ENCODE assay signal across 9 mouse cellular contexts in the genomic region with DNA sequence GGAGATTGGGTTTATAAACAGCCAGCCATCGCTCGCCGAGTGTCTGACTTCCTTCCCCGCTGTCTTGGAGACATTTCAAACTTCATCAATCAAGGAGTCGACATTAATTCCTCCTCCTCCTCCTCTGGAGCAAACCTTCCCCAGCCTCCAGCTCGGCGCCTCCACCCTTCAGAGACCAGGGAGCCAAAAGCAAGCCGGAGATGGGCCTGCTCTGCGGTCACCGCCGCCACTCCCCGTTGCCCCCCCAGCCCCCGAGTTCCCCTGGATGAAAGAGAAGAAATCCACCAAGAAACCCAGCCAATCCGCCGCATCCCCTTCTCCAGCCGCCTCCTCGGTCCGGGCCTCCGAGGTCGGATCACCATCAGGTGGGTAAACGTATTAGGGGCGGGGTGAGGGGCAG. TPM values are rescaled to one million over a fixed set of nuclear protein-coding genes. Genes with fewer than 3 reads are reported as not detected.
DNase-seq lines count a peak whose midpoint lies in the region; ATAC-seq and TF ChIP-seq lines count a peak whose summit lies in the region.
"Had no signal": no experiment of that assay in that cellular context is flagged by ENCODE, and none has a peak within 500 bp of the region (broad histone marks: within the 10 kb centered on the region; RNA-seq: fewer than 3 reads in every experiment).

No protein-coding gene starts in this region.

- H3K9me3 ChIP-seq in heart, embryonic 15.5 days (replicated peaks), result no peaks in the 10 kb centered on the region

- H3K27me3 ChIP-seq in heart, embryonic 15.5 days, result peaks cover 91% of the 10 kb centered on the region

- H3K27ac ChIP-seq in gastrocnemius, adult 2 months, result peak overlapping the region; percentile 77
- peak overlapping the region; percentile 76 for H3K27ac ChIP-seq in heart, embryonic 15.5 days

- no peak for DNase-seq in gastrocnemius, adult 2 months
- no peak for DNase-seq in gastrocnemius, adult 18-20 months (ENCODE audit: low spot score)
- DNase-seq in kidney, postnatal 36 days, result peak; percentile 78 to 88
- DNase-seq in neural tube, embryonic 10.5 days (ENCODE audit: extremely low spot score, low spot score), result peak; percentile 83
- no peak for DNase-seq in left cerebral cortex, postnatal 4 days
- DNase-seq in retina, embryonic 14.5 days (ENCODE audit: low spot score), result no peak
- DNase-seq in urinary bladder, adult 18-20 months (ENCODE audit: low spot score in 2 of 2), result no peak
- DNase-seq: cerebellum, adult 18-20 months had no signal

- peaks cover 16% of the 10 kb centered on the region for H3K4me1 ChIP-seq in heart, embryonic 15.5 days (replicated peaks)

- intact Hi-C loops in gastrocnemius, adult 2 months (cut with DNase I), result loop anchor here (5.0 kb wide), 2 partner anchors 40 to 55 kb away; no protein-coding TSS in a partner anchor
- intact Hi-C loops in left cerebral cortex, postnatal 4 days (cut with DNase I), result no loop called here

- no peak for TF ChIP-seq CTCF in gastrocnemius, adult 2 months (IDR thresholded peaks at IDR 0.05)

- peak overlapping the region; percentile 48 for H3K9ac ChIP-seq in heart, embryonic 15.5 days

- H3K4me3 ChIP-seq in gastrocnemius, adult 2 months, result peak overlapping the region; percentile 69
- H3K4me3 ChIP-seq in heart, embryonic 15.5 days, result peak overlapping the region; percentile 53

- WGBS in heart, embryonic 15.5 days, result 3% methylated on average over 22 of the region's 22 CpGs

- H3K36me3 ChIP-seq in heart, embryonic 15.5 days, result no peaks in the 10 kb centered on the region

- no peak for ATAC-seq in heart, embryonic 15.5 days (replicated peaks; ENCODE audit: insufficient number of reproducible peaks, insufficient read depth, low FRiP score, low read depth)

- peak overlapping the region; percentile 57 for H3K4me2 ChIP-seq in heart, embryonic 15.5 days

RNA-seq across cellular contexts. Expression of a gene that starts 1.5 kb away (rescaled TPM):
- under 1 TPM; 0.15 to 0.20 TPM for total RNA-seq in gastrocnemius, adult 2 months (2021)
- total RNA-seq in gastrocnemius, adult 18-20 months (2021), result not detected
- 3.7 and 6.8 TPM in 2 replicates for polyA plus RNA-seq in heart, embryonic 15.5 days (2015; fragmentation: Nextera tagmentation; extraction: Ambion mirVana)
- total RNA-seq in left cerebral cortex, postnatal 4 days (2021), result not detected

RNA-seq across cellular contexts. Expression of a gene that starts 13.7 kb away (rescaled TPM):
- total RNA-seq in gastrocnemius, adult 2 months (2021), result not detected
- not detected for total RNA-seq in gastrocnemius, adult 18-20 months (2021)
- not detected in 2 replicates for polyA plus RNA-seq in heart, embryonic 15.5 days (2015; fragmentation: Nextera tagmentation; extraction: Ambion mirVana)
- not detected for total RNA-seq in left cerebral cortex, postnatal 4 days (2021)

RNA-seq across cellular contexts. Expression of a gene that starts 28.7 kb away (rescaled TPM):
- total RNA-seq in gastrocnemius, adult 2 months (2021), result under 1 TPM; 0.22 to 0.51 TPM
- total RNA-seq in gastrocnemius, adult 18-20 months (2021), result under 1 TPM; 0.21 to 0.39 TPM
- 0.71 and 0.98 TPM in 2 replicates for polyA plus RNA-seq in heart, embryonic 15.5 days (2015; fragmentation: Nextera tagmentation; extraction: Ambion mirVana)
- not detected for total RNA-seq in left cerebral cortex, postnatal 4 days (2021)

RNA-seq across cellular contexts. Expression of a gene that starts 33.8 kb away (rescaled TPM):
- total RNA-seq in gastrocnemius, adult 2 months (2021), result under 1 TPM; 0.31 to 0.38 TPM
- total RNA-seq in gastrocnemius, adult 18-20 months (2021), result under 1 TPM; 0.16 to 0.31 TPM
- polyA plus RNA-seq in heart, embryonic 15.5 days (2015; fragmentation: Nextera tagmentation; extraction: Ambion mirVana), result 0.31 and 0.70 TPM in 2 replicates
- total RNA-seq in left cerebral cortex, postnatal 4 days (2021), result not detected

RNA-seq across cellular contexts. Expression of a gene that starts 48.7 kb away (rescaled TPM):
- under 1 TPM; 0.26 to 0.28 TPM for total RNA-seq in gastrocnemius, adult 2 months (2021)
- under 1 TPM; 0.09 to 0.14 TPM for total RNA-seq in gastrocnemius, adult 18-20 months (2021)
- 1.4 and 3.3 TPM in 2 replicates for polyA plus RNA-seq in heart, embryonic 15.5 days (2015; fragmentation: Nextera tagmentation; extraction: Ambion mirVana)
- not detected for total RNA-seq in left cerebral cortex, postnatal 4 days (2021)

Comparison
In these comparisons a context has a peak if more than half of its experiments do, and no peak if none do; other contexts are left out.
1. DNase-seq: peak in kidney, postnatal 36 days (2 of 2) and neural tube, embryonic 10.5 days (single experiment); none in gastrocnemius, adult 2 months (single experiment), gastrocnemius, adult 18-20 months (single experiment), left cerebral cortex, postnatal 4 days (single experiment), retina, embryonic 14.5 days (single experiment) and urinary bladder, adult 18-20 months (0 of 2).